ENCODE assay signal across 14 mouse cellular contexts in genomic region chr10:24569691-24570420, GRCm38 (mm10). TPM values are rescaled to one million over a fixed set of nuclear protein-coding genes. Genes with fewer than 3 reads are reported as not detected.
DNase-seq lines count a peak whose midpoint lies in the region; ATAC-seq and TF ChIP-seq lines count a peak whose summit lies in the region.
"Had no signal": no experiment of that assay in that cellular context is flagged by ENCODE, and none has a peak within 500 bp of the region (broad histone marks: within the 10 kb centered on the region; RNA-seq: fewer than 3 reads in every experiment).

No protein-coding gene starts in this region.

- H3K9me3 ChIP-seq in heart, postnatal 0 days (replicated peaks; ENCODE audit: control insufficient read depth, low read length): no peaks in the 10 kb centered on the region
- no peaks in the 10 kb centered on the region for H3K9me3 ChIP-seq in lung, embryonic 14.5 days (ENCODE audit: low read depth, low read length)
- no peaks in the 10 kb centered on the region for H3K9me3 ChIP-seq in stomach, embryonic 14.5 days (ENCODE audit: control insufficient read depth, low read depth, low read length)
- no peaks in the 10 kb centered on the region for H3K9me3 ChIP-seq in hindbrain, embryonic 11.5 days (ENCODE audit: control insufficient read depth, low read length)
- H3K9me3 ChIP-seq: liver, embryonic 15.5 days; neural tube, embryonic 13.5 days had no signal

- no peaks in the 10 kb centered on the region for H3K27me3 ChIP-seq in heart, postnatal 0 days (ENCODE audit: control insufficient read depth, insufficient read depth, low read length)
- no peaks in the 10 kb centered on the region for H3K27me3 ChIP-seq in lung, embryonic 14.5 days (ENCODE audit: insufficient read depth, low read length)
- H3K27me3 ChIP-seq in stomach, embryonic 14.5 days (ENCODE audit: control insufficient read depth, insufficient read depth, low read length): no peaks in the 10 kb centered on the region
- no peaks in the 10 kb centered on the region for H3K27me3 ChIP-seq in hindbrain, embryonic 11.5 days (ENCODE audit: control insufficient read depth, insufficient read depth, low read length)
- H3K27me3 ChIP-seq: liver, embryonic 15.5 days; megakaryocyte, embryonic 14.5 days; neural tube, embryonic 13.5 days had no signal

- H3K36me3 ChIP-seq in heart, postnatal 0 days (replicated peaks; ENCODE audit: control insufficient read depth, insufficient read depth, low read length): no peaks in the 10 kb centered on the region
- no peaks in the 10 kb centered on the region for H3K36me3 ChIP-seq in lung, embryonic 14.5 days (ENCODE audit: insufficient read depth)
- H3K36me3 ChIP-seq in stomach, embryonic 14.5 days (ENCODE audit: control insufficient read depth, insufficient read depth, low read length): no peaks in the 10 kb centered on the region
- H3K36me3 ChIP-seq in hindbrain, embryonic 11.5 days (ENCODE audit: control insufficient read depth, insufficient read depth, low read length): no peaks in the 10 kb centered on the region
- H3K36me3 ChIP-seq: liver, embryonic 15.5 days; neural tube, embryonic 13.5 days had no signal

- peak overlapping the region; percentile 48 for H3K27ac ChIP-seq in heart, postnatal 0 days (ENCODE audit: low read depth)
- H3K27ac ChIP-seq in lung, embryonic 14.5 days (ENCODE audit: low read depth): peak overlapping the region; percentile 22; the same call in 1 of the 2 replicates
- H3K27ac ChIP-seq in stomach, embryonic 14.5 days (ENCODE audit: low read length): peak overlapping the region; percentile 93
- H3K27ac ChIP-seq in hindbrain, embryonic 11.5 days (ENCODE audit: low read depth, low read length): no peak overlapping the region
- H3K27ac ChIP-seq: liver, embryonic 15.5 days; neural tube, embryonic 13.5 days had no signal

- intact Hi-C loops in heart, postnatal 25 days (cut with DNase I): no loop called here

- 55% methylated on average over 2 of the region's 2 CpGs for WGBS in heart, postnatal 0 days
- WGBS in lung, embryonic 14.5 days: 59% methylated on average over 2 of the region's 2 CpGs
- WGBS in stomach, embryonic 14.5 days: 42% methylated on average over 2 of the region's 2 CpGs
- 94% methylated on average over 2 of the region's 2 CpGs for WGBS in hindbrain, embryonic 11.5 days

- no peak for TF ChIP-seq CTCF in heart, postnatal 0 days (IDR thresholded peaks at IDR 0.05; ENCODE audit: low read depth)
- no peak for TF ChIP-seq CTCF in lung, embryonic 14.5 days (IDR thresholded peaks at IDR 0.05; ENCODE audit: low read depth)

- TF ChIP-seq EP300 in heart, postnatal 0 days (IDR thresholded peaks at IDR 0.05; ENCODE audit: low read depth): no peak

- no peak overlapping the region for H3K4me2 ChIP-seq in heart, postnatal 0 days (ENCODE audit: low read depth, low read length)
- H3K4me2 ChIP-seq in lung, embryonic 14.5 days: no peak overlapping the region
- no peak overlapping the region for H3K4me2 ChIP-seq in stomach, embryonic 14.5 days (replicated peaks; ENCODE audit: low read depth, low read length)
- no peak overlapping the region for H3K4me2 ChIP-seq in hindbrain, embryonic 11.5 days (replicated peaks; ENCODE audit: low read depth, low read length)
- H3K4me2 ChIP-seq: liver, embryonic 15.5 days; neural tube, embryonic 13.5 days had no signal

- no peak overlapping the region for H3K9ac ChIP-seq in heart, postnatal 0 days (replicated peaks; ENCODE audit: low read depth, low read length)
- H3K9ac ChIP-seq in lung, embryonic 14.5 days: no peak overlapping the region
- H3K9ac ChIP-seq in stomach, embryonic 14.5 days (replicated peaks; ENCODE audit: low read depth, low read length): no peak overlapping the region
- no peak overlapping the region for H3K9ac ChIP-seq in hindbrain, embryonic 11.5 days (ENCODE audit: low read depth, low read length)
- H3K9ac ChIP-seq: liver, embryonic 15.5 days; neural tube, embryonic 13.5 days had no signal

- H3K4me3 ChIP-seq in heart, postnatal 0 days (ENCODE audit: low read depth, low read length): no peak overlapping the region
- H3K4me3 ChIP-seq in lung, embryonic 14.5 days (ENCODE audit: low read depth, low read length): no peak overlapping the region
- H3K4me3 ChIP-seq in stomach, embryonic 14.5 days (ENCODE audit: low read depth, low read length): no peak overlapping the region
- no peak overlapping the region for H3K4me3 ChIP-seq in hindbrain, embryonic 11.5 days (ENCODE audit: low read depth, low read length)
- H3K4me3 ChIP-seq: liver, embryonic 15.5 days; megakaryocyte, embryonic 14.5 days; neural tube, embryonic 13.5 days had no signal

- no peak; the same call in 1 of the 2 replicates for ATAC-seq in heart, postnatal 0 days (ENCODE audit: insufficient read depth, low read depth)
- peak; percentile 83 for ATAC-seq in lung, embryonic 14.5 days (ENCODE audit: insufficient read depth)
- peak; percentile 90 for ATAC-seq in stomach, embryonic 14.5 days (ENCODE audit: insufficient number of reproducible peaks, insufficient read depth, low FRiP score, low read depth)
- no peak for ATAC-seq in erythroid progenitor cell, adult 5-6 weeks (replicated peaks; ENCODE audit: low FRiP score, poor library complexity, severe bottlenecking)
- no peak for ATAC-seq in hindbrain, embryonic 11.5 days (ENCODE audit: low FRiP score)
- ATAC-seq: CD4-positive, CD25-positive, alpha-beta regulatory T cell, adult 4 months had no signal

- DNase-seq in heart, postnatal 0 days (ENCODE audit: low spot score): no peak
- no peak for DNase-seq in heart, postnatal 25 days (ENCODE audit: low spot score)
- DNase-seq in lung, embryonic 14.5 days: peak; percentile 90
- no peak for DNase-seq in lung, postnatal 14 days
- peak; percentile 10 for DNase-seq in gonadal fat pad, adult 2 months (ENCODE audit: low read depth)
- DNase-seq in hindbrain, embryonic 11.5 days (ENCODE audit: low spot score): no peak
- DNase-seq: layer of hippocampus, adult 9-11 months; thymus, postnatal 36 days had no signal

- peaks cover 9% of the 10 kb centered on the region; the same call in 1 of the 2 replicates for H3K4me1 ChIP-seq in heart, postnatal 0 days (ENCODE audit: control insufficient read depth, insufficient read depth)
- H3K4me1 ChIP-seq in lung, embryonic 14.5 days (ENCODE audit: insufficient read depth): 0 out of 2 replicates have a peak, but pooled peaks cover 9% of the 10 kb centered on the region
- peaks cover 12% of the 10 kb centered on the region for H3K4me1 ChIP-seq in stomach, embryonic 14.5 days (ENCODE audit: control insufficient read depth, insufficient read depth, low read length)
- no peaks in the 10 kb centered on the region for H3K4me1 ChIP-seq in hindbrain, embryonic 11.5 days (replicated peaks; ENCODE audit: control insufficient read depth, insufficient read depth, low read length)
- H3K4me1 ChIP-seq: liver, embryonic 15.5 days; megakaryocyte, embryonic 14.5 days had no signal

RNA-seq across cellular contexts. Expression of gene Ccn2, which starts 25.4 kb away (rescaled TPM):
- total RNA-seq in heart, postnatal 0 days (2014; rRNA removed; ENCODE audit: low replicate concordance): 265 and 376 TPM in 2 replicates
- 15.3 and 24.4 TPM in 2 replicates for polyA plus RNA-seq in heart, postnatal 0 days (2015; fragmentation: Nextera tagmentation; extraction: Ambion mirVana)
- 100 to 1,000 TPM in 1 of 2 experiments, 10 to 100 TPM in 1; 73.3 to 125 TPM for total RNA-seq in heart, postnatal 25 days (2021)
- polyA plus RNA-seq in lung, embryonic 14.5 days (2014; fragmentation: Nextera tagmentation; extraction: Ambion mirVana): 9.8 and 10.5 TPM in 2 replicates
- 81.1 and 86.6 TPM in 2 replicates for polyA plus RNA-seq in gonadal fat pad, adult 2 months (2012; rRNA removed)
- 11.3 and 12.5 TPM in 2 replicates for polyA plus RNA-seq in stomach, embryonic 14.5 days (2014; fragmentation: Nextera tagmentation; extraction: Ambion mirVana)
- total RNA-seq in erythroid progenitor cell, adult 5-6 weeks (2015; ENCODE audit: low replicate concordance): not detected in 2 replicates
- total RNA-seq in erythroid progenitor cell, adult 5-6 weeks (2017; ENCODE audit: low replicate concordance): not detected in 2 replicates
- 4.3 and 6.6 TPM in 2 replicates for polyA plus RNA-seq in hindbrain, embryonic 11.5 days (2014; fragmentation: Nextera tagmentation; extraction: Ambion mirVana)
- polyA plus RNA-seq: CD4-positive, CD25-positive, alpha-beta regulatory T cell, adult 4 months had no signal

Comparison
In these comparisons a context has a peak if more than half of its experiments do, and no peak if none do; other contexts are left out.
1. DNase-seq: peak in lung, embryonic 14.5 days (single experiment) and gonadal fat pad, adult 2 months (single experiment); none in heart, postnatal 0 days (single experiment), heart, postnatal 25 days (single experiment), lung, postnatal 14 days (single experiment) and hindbrain, embryonic 11.5 days (single experiment).
2. ATAC-seq: peak in lung, embryonic 14.5 days (single experiment) and stomach, embryonic 14.5 days (single experiment); none in heart, postnatal 0 days (single experiment), erythroid progenitor cell, adult 5-6 weeks (single experiment) and hindbrain, embryonic 11.5 days (single experiment).